26 mouse cellular contexts compared by ENCODE assay signal in genomic region chr19:10510759-10511330, GRCm38 (mm10). TPM values are rescaled to one million over a fixed set of nuclear protein-coding genes. Genes with fewer than 3 reads are reported as not detected.
A peak's percentile ranks its signal among the peaks of the same experiment; 100 is the strongest.
DNase-seq lines count a peak whose midpoint lies in the region; TF ChIP-seq lines count a peak whose summit lies in the region.
"Had no signal": no experiment of that assay in that cellular context is flagged by ENCODE, and none has a peak within 500 bp of the region (broad histone marks: within the 10 kb centered on the region; RNA-seq: fewer than 3 reads in every experiment).

No protein-coding gene starts in this region.

- no peaks in the 10 kb centered on the region for H3K27me3 ChIP-seq in kidney, adult 2 months (replicated peaks; ENCODE audit: control insufficient read depth, insufficient read depth, low read length)
- H3K27me3 ChIP-seq: embryonic facial prominence, embryonic 15.5 days; heart, embryonic 12.5 days; hindbrain, embryonic 12.5 days; limb, embryonic 15.5 days; midbrain, embryonic 15.5 days; neural tube, embryonic 15.5 days; stomach, embryonic 15.5 days had no signal

- peaks cover 8% of the 10 kb centered on the region; the same call in 1 of the 2 replicates for H3K36me3 ChIP-seq in kidney, adult 2 months (ENCODE audit: control insufficient read depth, insufficient read depth, low read length)

- DNase-seq in kidney, adult 2 months = peak; percentile 54
- DNase-seq in kidney, adult 18-20 months = no peak
- DNase-seq in lung, adult 18-20 months = peak; percentile 46 to 47
- no peak for DNase-seq in lung, adult 2 months
- DNase-seq in lung, postnatal 25 days (ENCODE audit: low spot score) = peak; percentile 45
- DNase-seq in testis, postnatal 14 days (ENCODE audit: low spot score) = no peak
- no peak for DNase-seq in spleen, postnatal 14 days (ENCODE audit: low spot score in 2 of 2)
- DNase-seq in gastrocnemius, postnatal 14 days = no peak
- DNase-seq: adrenal gland, postnatal 36 days; cerebellum, adult 2 months; cerebellum, postnatal 36 days; gastrocnemius, postnatal 36 days; heart, postnatal 14 days; layer of hippocampus, postnatal 36 days; right cerebral cortex, postnatal 25 days; thymus, adult 2 months had no signal

- H3K4me3 ChIP-seq in kidney, adult 2 months (ENCODE audit: insufficient read depth, low read depth, low read length) = no peak overlapping the region
- H3K4me3 ChIP-seq in lung, adult 2 months (replicated peaks; ENCODE audit: extremely low read depth, low read depth, low read length) = no peak overlapping the region
- H3K4me3 ChIP-seq: embryonic facial prominence, embryonic 15.5 days; heart, embryonic 12.5 days; hindbrain, embryonic 12.5 days; limb, embryonic 15.5 days; midbrain, embryonic 15.5 days; neural tube, embryonic 15.5 days; stomach, embryonic 15.5 days had no signal

- peak overlapping the region; percentile 45; the same call in 1 of the 2 replicates for H3K27ac ChIP-seq in kidney, adult 2 months (ENCODE audit: insufficient read depth, low read depth, low read length)
- H3K27ac ChIP-seq: embryonic facial prominence, embryonic 15.5 days; hindbrain, embryonic 12.5 days; limb, embryonic 15.5 days; midbrain, embryonic 15.5 days; neural tube, embryonic 15.5 days; stomach, embryonic 15.5 days had no signal

- no peak for TF ChIP-seq CTCF in kidney, adult 2 months (conservative IDR thresholded peaks at IDR 0.05; ENCODE audit: insufficient read depth, insufficient read length, low read depth, low read length)
- TF ChIP-seq CTCF in lung, adult 2 months (IDR thresholded peaks at IDR 0.05; ENCODE audit: insufficient read depth, low read length) = no peak

- 48% methylated on average over 6 of the region's 6 CpGs for WGBS in kidney, adult 2 months
- 48% methylated on average over 6 of the region's 6 CpGs for WGBS in lung, adult 2 months

- TF ChIP-seq POLR2A in kidney, adult 2 months (IDR thresholded peaks at IDR 0.05; ENCODE audit: low read depth, low read length) = no peak
- TF ChIP-seq POLR2A in lung, adult 2 months (IDR thresholded peaks at IDR 0.05; ENCODE audit: borderline replicate concordance, extremely low read depth, low read depth, low read length) = no peak

- intact Hi-C loops in gastrocnemius, postnatal 14 days (cut with DNase I; ENCODE audit: low total_unique reads) = no loop called here

- peaks cover 3% of the 10 kb centered on the region; the same call in 1 of the 2 replicates for H3K4me1 ChIP-seq in kidney, adult 2 months (ENCODE audit: control insufficient read depth, insufficient read depth, low read length)
- peaks cover 3% of the 10 kb centered on the region; the same call in 1 of the 2 replicates for H3K4me1 ChIP-seq in lung, adult 2 months (ENCODE audit: control insufficient read depth, insufficient read depth, low read length)
- H3K4me1 ChIP-seq: embryonic facial prominence, embryonic 15.5 days; heart, embryonic 12.5 days; hindbrain, embryonic 12.5 days; limb, embryonic 15.5 days; midbrain, embryonic 15.5 days; neural tube, embryonic 15.5 days; stomach, embryonic 15.5 days had no signal

RNA-seq across cellular contexts. Expression of gene Cpsf7, which starts 14.2 kb away (rescaled TPM):
- polyA plus RNA-seq in kidney, adult 2 months (2012; rRNA removed) = 25.7 and 28.9 TPM in 2 replicates
- polyA plus RNA-seq in lung, adult 2 months (2012; rRNA removed) = 30.3 and 41.1 TPM in 2 replicates
- 10 to 100 TPM; 17.0 to 21.0 TPM for total RNA-seq in gastrocnemius, postnatal 14 days (2021)

RNA-seq across cellular contexts. Expression of gene Sdhaf2, which starts 15.1 kb away (rescaled TPM):
- polyA plus RNA-seq in kidney, adult 2 months (2012; rRNA removed) = 31.1 and 33.1 TPM in 2 replicates
- 16.2 and 23.0 TPM in 2 replicates for polyA plus RNA-seq in lung, adult 2 months (2012; rRNA removed)
- 10 to 100 TPM; 38.5 to 46.6 TPM for total RNA-seq in gastrocnemius, postnatal 14 days (2021)

RNA-seq across cellular contexts. Expression of gene Ppp1r32, which starts 28.1 kb away (rescaled TPM):
- 0.37 and 0.66 TPM in 2 replicates for polyA plus RNA-seq in kidney, adult 2 months (2012; rRNA removed)
- 5.4 and 5.9 TPM in 2 replicates for polyA plus RNA-seq in lung, adult 2 months (2012; rRNA removed)
- under 1 TPM; 0.38 to 0.57 TPM for total RNA-seq in gastrocnemius, postnatal 14 days (2021)
- polyA plus RNA-seq: heart, embryonic 12.5 days; kidney, embryonic 14.5 days had no signal

RNA-seq across cellular contexts. Expression of gene Tmem216, which starts 45.2 kb away (rescaled TPM):
- polyA plus RNA-seq in kidney, adult 2 months (2012; rRNA removed) = 32.0 and 33.1 TPM in 2 replicates
- 18.8 and 28.6 TPM in 2 replicates for polyA plus RNA-seq in lung, adult 2 months (2012; rRNA removed)
- total RNA-seq in gastrocnemius, postnatal 14 days (2021) = 1 to 10 TPM; 1.3 to 1.8 TPM

RNA-seq across cellular contexts. Expression of gene Lrrc10b, which starts 53.6 kb away (rescaled TPM):
- 0.39 and 0.94 TPM in 2 replicates for polyA plus RNA-seq in kidney, adult 2 months (2012; rRNA removed)
- polyA plus RNA-seq in lung, adult 2 months (2012; rRNA removed) = 20.6 and 25.6 TPM in 2 replicates
- under 1 TPM; 0.35 to 0.49 TPM for total RNA-seq in gastrocnemius, postnatal 14 days (2021)
- total RNA-seq: G1E had no signal
- polyA plus RNA-seq: G1E; inflammation-experienced regulatory T-cells, adult 6 months had no signal

Comparison
In these comparisons a context has a peak if more than half of its experiments do, and no peak if none do; other contexts are left out.
1. DNase-seq: peak in kidney, adult 2 months (single experiment), lung, adult 18-20 months (2 of 2) and lung, postnatal 25 days (single experiment); none in kidney, adult 18-20 months (single experiment), lung, adult 2 months (single experiment), testis, postnatal 14 days (single experiment), spleen, postnatal 14 days (0 of 2) and gastrocnemius, postnatal 14 days (single experiment).